8 mouse cellular contexts compared by ENCODE assay signal in the genomic region with DNA sequence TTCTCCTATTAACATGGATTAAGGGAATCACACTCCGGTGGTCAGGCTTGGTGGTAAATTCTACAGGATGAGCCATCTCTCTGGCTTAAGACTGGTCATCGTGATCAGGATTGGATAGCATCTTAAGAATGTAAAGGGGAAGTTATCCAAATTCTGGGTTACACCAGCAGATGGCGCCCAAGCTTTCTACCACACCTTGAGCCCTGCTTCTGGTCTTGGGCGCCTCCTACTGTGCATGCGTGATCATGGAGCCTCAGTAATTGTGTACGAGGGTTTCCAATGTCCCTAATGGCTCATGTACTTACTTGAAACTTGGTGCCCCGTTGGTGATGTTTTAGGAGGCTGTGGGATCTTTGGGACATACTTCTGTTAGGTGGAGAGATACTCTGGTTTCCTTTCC. TPM values are rescaled to one million over a fixed set of nuclear protein-coding genes. Genes with fewer than 3 reads are reported as not detected.
DNase-seq lines count a peak whose midpoint lies in the region; ATAC-seq and TF ChIP-seq lines count a peak whose summit lies in the region.

No protein-coding gene starts in this region.

- no peak overlapping the region for H3K4me2 ChIP-seq in midbrain, embryonic 11.5 days
- no peak overlapping the region for H3K4me2 ChIP-seq in midbrain, embryonic 15.5 days
- H3K4me2 ChIP-seq in limb, embryonic 11.5 days (ENCODE audit: low read depth, severe bottlenecking): no peak overlapping the region

- ATAC-seq in midbrain, embryonic 11.5 days (ENCODE audit: low FRiP score): peak; percentile 53
- ATAC-seq in midbrain, embryonic 15.5 days (replicated peaks): no peak; the same call in 1 of the 2 replicates
- no peak; the same call in 1 of the 2 replicates for ATAC-seq in limb, embryonic 11.5 days (ENCODE audit: insufficient number of reproducible peaks, low FRiP score, low TSS enrichment, low read depth)

- WGBS in midbrain, embryonic 11.5 days: 15% methylated on average over 7 of the region's 7 CpGs
- WGBS in midbrain, embryonic 15.5 days: 11% methylated on average over 7 of the region's 7 CpGs
- WGBS in kidney, adult 2 months: 6% methylated on average over 7 of the region's 7 CpGs
- 15% methylated on average over 7 of the region's 7 CpGs for WGBS in limb, embryonic 11.5 days

- TF ChIP-seq POLR2A in kidney, adult 2 months (IDR thresholded peaks at IDR 0.05; ENCODE audit: low read depth, low read length): no peak

- H3K9ac ChIP-seq in midbrain, embryonic 11.5 days (ENCODE audit: low read length): no peak overlapping the region
- no peak overlapping the region for H3K9ac ChIP-seq in midbrain, embryonic 15.5 days
- H3K9ac ChIP-seq in limb, embryonic 11.5 days (ENCODE audit: low read length): no peak overlapping the region

- peaks cover 7% of the 10 kb centered on the region for H3K4me1 ChIP-seq in midbrain, embryonic 11.5 days (ENCODE audit: control insufficient read depth, insufficient read depth, low read length)
- H3K4me1 ChIP-seq in midbrain, embryonic 15.5 days: no peaks in the 10 kb centered on the region
- peaks cover 24% of the 10 kb centered on the region; the same call in 1 of the 2 replicates for H3K4me1 ChIP-seq in kidney, adult 2 months (ENCODE audit: control insufficient read depth, insufficient read depth, low read length)
- 0 out of 2 replicates have a peak, but pooled peaks cover 3% of the 10 kb centered on the region for H3K4me1 ChIP-seq in limb, embryonic 11.5 days (ENCODE audit: control insufficient read depth, insufficient read depth, low read length)

- no peak overlapping the region for H3K4me3 ChIP-seq in midbrain, embryonic 11.5 days (ENCODE audit: low read depth, low read length)
- H3K4me3 ChIP-seq in midbrain, embryonic 15.5 days: no peak overlapping the region
- H3K4me3 ChIP-seq in kidney, adult 2 months (ENCODE audit: insufficient read depth, low read depth, low read length): no peak overlapping the region
- no peak overlapping the region for H3K4me3 ChIP-seq in limb, embryonic 11.5 days (ENCODE audit: low read depth, low read length)

- no peaks in the 10 kb centered on the region; the same call in 1 of the 2 replicates for H3K36me3 ChIP-seq in midbrain, embryonic 11.5 days (ENCODE audit: control insufficient read depth, insufficient read depth, low read length)
- peaks cover 16% of the 10 kb centered on the region for H3K36me3 ChIP-seq in midbrain, embryonic 15.5 days (replicated peaks)
- H3K36me3 ChIP-seq in kidney, adult 2 months (ENCODE audit: control insufficient read depth, insufficient read depth, low read length): peaks cover 3% of the 10 kb centered on the region
- H3K36me3 ChIP-seq in limb, embryonic 11.5 days (ENCODE audit: control insufficient read depth, insufficient read depth, low read length): no peaks in the 10 kb centered on the region
- no peaks in the 10 kb centered on the region; the same call in 1 of the 2 replicates for H3K36me3 ChIP-seq in splenic B cell, adult 2 months (ENCODE audit: control insufficient read depth, insufficient read depth, low read length, poor library complexity, severe bottlenecking)

- no peak overlapping the region for H3K27ac ChIP-seq in midbrain, embryonic 11.5 days (ENCODE audit: low read depth, low read length)
- no peak overlapping the region for H3K27ac ChIP-seq in midbrain, embryonic 15.5 days
- H3K27ac ChIP-seq in kidney, adult 2 months (ENCODE audit: insufficient read depth, low read depth, low read length): no peak overlapping the region
- H3K27ac ChIP-seq in limb, embryonic 11.5 days (replicated peaks; ENCODE audit: low read depth, low read length): no peak overlapping the region

- H3K27me3 ChIP-seq in midbrain, embryonic 11.5 days (ENCODE audit: control insufficient read depth, insufficient read depth, low read length): no peaks in the 10 kb centered on the region
- no peaks in the 10 kb centered on the region for H3K27me3 ChIP-seq in midbrain, embryonic 15.5 days (replicated peaks)
- no peaks in the 10 kb centered on the region for H3K27me3 ChIP-seq in kidney, adult 2 months (replicated peaks; ENCODE audit: control insufficient read depth, insufficient read depth, low read length)
- H3K27me3 ChIP-seq in limb, embryonic 11.5 days (ENCODE audit: control insufficient read depth, insufficient read depth, low read length): no peaks in the 10 kb centered on the region
- no peaks in the 10 kb centered on the region for H3K27me3 ChIP-seq in splenic B cell, adult 2 months (ENCODE audit: control insufficient read depth, insufficient read depth, low read length, poor library complexity, severe bottlenecking)

- peak; percentile 100 for TF ChIP-seq CTCF in kidney, adult 2 months (conservative IDR thresholded peaks at IDR 0.05; ENCODE audit: insufficient read depth, insufficient read length, low read depth, low read length)

- no peaks in the 10 kb centered on the region for H3K9me3 ChIP-seq in midbrain, embryonic 11.5 days (ENCODE audit: control insufficient read depth, low read length)
- H3K9me3 ChIP-seq in midbrain, embryonic 15.5 days: no peaks in the 10 kb centered on the region
- no peaks in the 10 kb centered on the region for H3K9me3 ChIP-seq in limb, embryonic 11.5 days (ENCODE audit: control insufficient read depth, low read length)

- peak; percentile 97 for DNase-seq in midbrain, embryonic 11.5 days (ENCODE audit: low spot score, missing footprints)
- DNase-seq in embryo, embryonic 11 days: peak; percentile 89
- peak; percentile 73 to 85 for DNase-seq in gastrocnemius, postnatal 4 days (ENCODE audit: low spot score in 2 of 2)
- DNase-seq in kidney, adult 2 months: peak; percentile 93
- DNase-seq in limb, embryonic 11.5 days (ENCODE audit: low spot score): peak; percentile 93
- DNase-seq in naive thymus-derived CD4-positive, alpha-beta T cell, adult 2 months (ENCODE audit: low read depth): peak; percentile 94
- DNase-seq in splenic B cell, adult 2 months (ENCODE audit: low read depth, low spot score): peak; percentile 95

RNA-seq across cellular contexts. Expression of a gene that starts 20.1 kb away (rescaled TPM):
- 33.4 and 36.5 TPM in 2 replicates for polyA plus RNA-seq in midbrain, embryonic 11.5 days (2014; fragmentation: Nextera tagmentation; extraction: Ambion mirVana)
- polyA plus RNA-seq in midbrain, embryonic 15.5 days (2015; fragmentation: Nextera tagmentation; extraction: Ambion mirVana): 33.4 and 37.1 TPM in 2 replicates
- total RNA-seq in gastrocnemius, postnatal 4 days (2021): 10 to 100 TPM; 11.0 to 16.8 TPM
- 150 and 171 TPM in 2 replicates for polyA plus RNA-seq in kidney, adult 2 months (2012; rRNA removed)
- polyA plus RNA-seq in limb, embryonic 11.5 days (2014; fragmentation: Nextera tagmentation; extraction: Ambion mirVana): 36.5 and 40.2 TPM in 2 replicates

RNA-seq across cellular contexts. Expression of a gene that starts 23.7 kb away (rescaled TPM):
- polyA plus RNA-seq in midbrain, embryonic 11.5 days (2014; fragmentation: Nextera tagmentation; extraction: Ambion mirVana): 58.9 and 60.8 TPM in 2 replicates
- 138 and 142 TPM in 2 replicates for polyA plus RNA-seq in midbrain, embryonic 15.5 days (2015; fragmentation: Nextera tagmentation; extraction: Ambion mirVana)
- total RNA-seq in gastrocnemius, postnatal 4 days (2021): 10 to 100 TPM; 29.3 to 31.7 TPM
- polyA plus RNA-seq in kidney, adult 2 months (2012; rRNA removed): 560 and 626 TPM in 2 replicates
- 42.5 and 44.1 TPM in 2 replicates for polyA plus RNA-seq in limb, embryonic 11.5 days (2014; fragmentation: Nextera tagmentation; extraction: Ambion mirVana)
